Mouse (Mus musculus) C2C12 (cell line): ENCODE measurements around the gene Pcbp2.

Source experiments
- CTCF ChIP-seq: IDR thresholded peaks from one replicate; pipeline ENCODE4 v1.5.1; 2011; ENCODE audit not compliant: control insufficient read depth, insufficient read depth, insufficient read length
- MAX ChIP-seq: IDR thresholded peaks from one replicate; pipeline ENCODE4 v1.6.1; 2011; ENCODE audit warnings: mild to moderate bottlenecking, control low read depth
- MYOG ChIP-seq: IDR thresholded peaks from one replicate; pipeline ENCODE4 v1.6.1; 2011; ENCODE audit not compliant: control insufficient read depth, insufficient read length; ENCODE audit errors: extremely low read depth

GRCm38 (mm10) chr15:102530566-102530965, 60.2 kb downstream of the Pcbp2 start:
- no peak for TF ChIP-seq CTCF
- no peak for TF ChIP-seq MAX
- no peak for TF ChIP-seq MYOG
